19 mouse cellular contexts compared by ENCODE assay signal in the genomic region with DNA sequence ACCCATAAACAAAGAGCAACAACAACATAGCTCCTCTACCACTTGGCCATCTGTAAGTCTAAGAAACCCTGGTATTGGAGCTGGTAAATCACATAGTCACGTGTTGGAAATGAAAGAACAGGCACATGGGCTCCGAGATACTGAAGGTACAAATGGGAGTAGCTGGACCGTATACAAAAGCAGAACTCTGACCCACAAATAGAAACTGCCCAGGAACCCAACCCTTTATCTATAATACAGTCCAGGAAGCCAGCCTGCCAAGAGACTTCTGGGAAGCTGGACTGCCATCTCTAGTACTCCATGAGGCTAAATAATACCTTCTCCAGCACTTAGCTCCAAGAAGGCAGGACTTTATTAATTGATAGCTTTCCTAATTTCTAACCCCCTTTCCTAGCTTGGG. TPM values are rescaled to one million over a fixed set of nuclear protein-coding genes. Genes with fewer than 3 reads are reported as not detected.
"Had no signal": no experiment of that assay in that cellular context is flagged by ENCODE, and none has a peak within 500 bp of the region (broad histone marks: within the 10 kb centered on the region; RNA-seq: fewer than 3 reads in every experiment).

No protein-coding gene starts in this region.

- H3K27ac ChIP-seq: limb, embryonic 12.5 days; limb, embryonic 15.5 days; liver, embryonic 14.5 days; macrophage; midbrain, embryonic 12.5 days; neural tube, embryonic 13.5 days had no signal

- H3K9me3 ChIP-seq: limb, embryonic 12.5 days; limb, embryonic 15.5 days; midbrain, embryonic 12.5 days; neural tube, embryonic 13.5 days had no signal

- H3K9ac ChIP-seq: limb, embryonic 12.5 days; limb, embryonic 15.5 days; liver, embryonic 14.5 days; liver, postnatal 0 days; lung, embryonic 14.5 days; midbrain, embryonic 12.5 days; neural tube, embryonic 13.5 days had no signal

- DNase-seq: kidney, postnatal 14 days; kidney, postnatal 4 days; left cerebral cortex, postnatal 4 days; liver, postnatal 0 days; lung, embryonic 14.5 days; thymus, postnatal 25 days had no signal

- H3K4me1 ChIP-seq: limb, embryonic 12.5 days; limb, embryonic 15.5 days; midbrain, embryonic 12.5 days; neural tube, embryonic 13.5 days had no signal

- H3K4me3 ChIP-seq: limb, embryonic 12.5 days; limb, embryonic 15.5 days; midbrain, embryonic 12.5 days; myocyte; neural tube, embryonic 13.5 days had no signal

- H3K27me3 ChIP-seq: limb, embryonic 12.5 days; limb, embryonic 15.5 days; midbrain, embryonic 12.5 days; neural tube, embryonic 13.5 days had no signal

- H3K36me3 ChIP-seq: limb, embryonic 12.5 days; limb, embryonic 15.5 days; midbrain, embryonic 12.5 days; neural tube, embryonic 13.5 days had no signal

- H3K4me2 ChIP-seq: limb, embryonic 12.5 days; limb, embryonic 15.5 days; liver, embryonic 11.5 days; lung, embryonic 14.5 days; midbrain, embryonic 12.5 days; neural tube, embryonic 13.5 days had no signal

- ATAC-seq: liver, postnatal 0 days; lung, postnatal 0 days; midbrain, embryonic 16.5 days had no signal

RNA-seq across cellular contexts. Expression of gene D130043K22Rik, which starts 7.6 kb away (rescaled TPM):
- total RNA-seq: megakaryocyte, adult 5-6 weeks; monocyte, adult 5-6 weeks; neutrophil, adult 5-6 weeks had no signal
- polyA plus RNA-seq: liver, embryonic 11.5 days; macrophage; myocyte had no signal
